In genomic region chr10:128745946-128746613, GRCm38 (mm10) we compare ENCODE assay signal across 10 mouse cellular contexts. TPM values are rescaled to one million over a fixed set of nuclear protein-coding genes. Genes with fewer than 3 reads are reported as not detected.
DNase-seq lines count a peak whose midpoint lies in the region; ATAC-seq and TF ChIP-seq lines count a peak whose summit lies in the region.
"Had no signal": no experiment of that assay in that cellular context is flagged by ENCODE, and none has a peak within 500 bp of the region (broad histone marks: within the 10 kb centered on the region; RNA-seq: fewer than 3 reads in every experiment).

No protein-coding gene starts in this region.

- no peak overlapping the region for H3K27ac ChIP-seq in kidney, adult 2 months (ENCODE audit: insufficient read depth, low read depth, low read length)
- H3K27ac ChIP-seq in brown adipose tissue, adult 24 weeks (replicated peaks; ENCODE audit: low read depth, low read length), result peak overlapping the region; percentile 43

- no peak for TF ChIP-seq CTCF in kidney, adult 2 months (conservative IDR thresholded peaks at IDR 0.05; ENCODE audit: insufficient read depth, insufficient read length, low read depth, low read length)

- peaks cover 11% of the 10 kb centered on the region; the same call in 1 of the 2 replicates for H3K4me1 ChIP-seq in kidney, adult 2 months (ENCODE audit: control insufficient read depth, insufficient read depth, low read length)
- H3K4me1 ChIP-seq in brown adipose tissue, adult 24 weeks (ENCODE audit: control insufficient read depth, insufficient read depth, insufficient read length, low read length), result peaks cover 17% of the 10 kb centered on the region; the same call in 1 of the 2 replicates

- no peaks in the 10 kb centered on the region for H3K36me3 ChIP-seq in kidney, adult 2 months (ENCODE audit: control insufficient read depth, insufficient read depth, low read length)

- no peaks in the 10 kb centered on the region for H3K27me3 ChIP-seq in kidney, adult 2 months (replicated peaks; ENCODE audit: control insufficient read depth, insufficient read depth, low read length)
- H3K27me3 ChIP-seq: Patski had no signal

- peak; percentile 11; the same call in 1 of the 2 replicates for ATAC-seq in megakaryocyte, adult 5-6 weeks (ENCODE audit: poor library complexity, severe bottlenecking)
- no peak for ATAC-seq in monocyte, adult 5-6 weeks (replicated peaks; ENCODE audit: insufficient number of reproducible peaks, low FRiP score, low TSS enrichment, poor library complexity, severe bottlenecking)
- ATAC-seq: Patski had no signal

- 88% methylated on average over 10 of the region's 10 CpGs for WGBS in kidney, adult 2 months

- intact Hi-C loops in gastrocnemius, postnatal 36 days (cut with DNase I), result no loop called here

- peak; percentile 17 for DNase-seq in kidney, adult 2 months
- DNase-seq in kidney, postnatal 36 days, result no peak
- DNase-seq in thymus, postnatal 14 days, result peak; percentile 90
- no peak for DNase-seq in gastrocnemius, postnatal 36 days
- no peak for DNase-seq in MN1 (ENCODE audit: low spot score)

- no peak overlapping the region for H3K4me3 ChIP-seq in kidney, adult 2 months (ENCODE audit: insufficient read depth, low read depth, low read length)
- H3K4me3 ChIP-seq in brown adipose tissue, adult 24 weeks (ENCODE audit: insufficient read depth, low read depth, low read length), result no peak overlapping the region

- TF ChIP-seq POLR2A in kidney, adult 2 months (IDR thresholded peaks at IDR 0.05; ENCODE audit: low read depth, low read length), result no peak

RNA-seq across cellular contexts. Expression of gene Dgka, which starts 1.4 kb away (rescaled TPM):
- 17.4 and 24.5 TPM in 2 replicates for polyA plus RNA-seq in kidney, adult 2 months (2012; rRNA removed)
- polyA plus RNA-seq in brown adipose tissue, adult 24 weeks (2012; ENCODE audit: insufficient read depth, insufficient read length, missing spikeins), result 4.6 and 6.0 TPM in 2 replicates
- total RNA-seq in megakaryocyte, adult 5-6 weeks (2015), result 35.0 and 37.6 TPM in 2 replicates
- total RNA-seq in megakaryocyte, adult 5-6 weeks (2017), result 31.5 and 32.6 TPM in 2 replicates
- total RNA-seq in gastrocnemius, postnatal 36 days (2021), result 1 to 10 TPM; 7.7 to 9.8 TPM
- total RNA-seq in monocyte, adult 5-6 weeks (2017), result 68.7 to 107 TPM (median 86.0 TPM) in 3 replicates

RNA-seq across cellular contexts. Expression of gene Pym1, which starts 1.6 kb away (rescaled TPM):
- 17.6 and 20.0 TPM in 2 replicates for polyA plus RNA-seq in kidney, adult 2 months (2012; rRNA removed)
- polyA plus RNA-seq in brown adipose tissue, adult 24 weeks (2012; ENCODE audit: insufficient read depth, insufficient read length, missing spikeins), result 12.5 and 19.5 TPM in 2 replicates
- total RNA-seq in megakaryocyte, adult 5-6 weeks (2015), result 22.0 and 25.0 TPM in 2 replicates
- 37.1 and 43.4 TPM in 2 replicates for total RNA-seq in megakaryocyte, adult 5-6 weeks (2017)
- 10 to 100 TPM in 1 of 2 experiments, 1 to 10 TPM in 1; 8.8 to 11.7 TPM for total RNA-seq in gastrocnemius, postnatal 36 days (2021)
- total RNA-seq in monocyte, adult 5-6 weeks (2017), result 30.7 to 38.7 TPM (median 34.9 TPM) in 3 replicates

RNA-seq across cellular contexts. Expression of gene Cdk2, which starts 41.2 kb away (rescaled TPM):
- polyA plus RNA-seq in kidney, adult 2 months (2012; rRNA removed), result 12.4 and 12.7 TPM in 2 replicates
- 8.6 and 11.1 TPM in 2 replicates for polyA plus RNA-seq in brown adipose tissue, adult 24 weeks (2012; ENCODE audit: insufficient read depth, insufficient read length, missing spikeins)
- total RNA-seq in megakaryocyte, adult 5-6 weeks (2015), result 85.3 and 89.5 TPM in 2 replicates
- 63.4 and 70.7 TPM in 2 replicates for total RNA-seq in megakaryocyte, adult 5-6 weeks (2017)
- 1 to 10 TPM; 4.6 to 5.5 TPM for total RNA-seq in gastrocnemius, postnatal 36 days (2021)
- 14.5 to 21.4 TPM (median 19.5 TPM) in 3 replicates for total RNA-seq in monocyte, adult 5-6 weeks (2017)

RNA-seq across cellular contexts. Expression of gene Pmel, which starts 42.1 kb away (rescaled TPM):
- 0.61 and 1.0 TPM in 2 replicates for polyA plus RNA-seq in kidney, adult 2 months (2012; rRNA removed)
- polyA plus RNA-seq in brown adipose tissue, adult 24 weeks (2012; ENCODE audit: insufficient read depth, insufficient read length, missing spikeins), result not detected in 2 replicates
- 0.16 and 0.57 TPM in 2 replicates for total RNA-seq in megakaryocyte, adult 5-6 weeks (2015)
- total RNA-seq in megakaryocyte, adult 5-6 weeks (2017), result 0.07 and 0.73 TPM in 2 replicates
- total RNA-seq in gastrocnemius, postnatal 36 days (2021), result under 1 TPM in 1 of 2 experiments, not detected in 1; 0.22 TPM
- total RNA-seq in monocyte, adult 5-6 weeks (2017), result not detected in 3 replicates

RNA-seq across cellular contexts. Expression of gene Mmp19, which starts 44.6 kb away (rescaled TPM):
- 1.7 and 2.5 TPM in 2 replicates for polyA plus RNA-seq in kidney, adult 2 months (2012; rRNA removed)
- polyA plus RNA-seq in brown adipose tissue, adult 24 weeks (2012; ENCODE audit: insufficient read depth, insufficient read length, missing spikeins), result 34.9 and 38.0 TPM in 2 replicates
- 4.4 and 4.5 TPM in 2 replicates for total RNA-seq in megakaryocyte, adult 5-6 weeks (2015)
- 10.9 and 12.7 TPM in 2 replicates for total RNA-seq in megakaryocyte, adult 5-6 weeks (2017)
- 1 to 10 TPM in 1 of 2 experiments, under 1 TPM in 1; 0.92 to 2.6 TPM for total RNA-seq in gastrocnemius, postnatal 36 days (2021)
- total RNA-seq in monocyte, adult 5-6 weeks (2017), result 0.53 to 10.5 TPM (median 2.5 TPM) in 3 replicates
- total RNA-seq: hematopoietic stem cell, adult 5-6 weeks had no signal

Comparison
In these comparisons a context has a peak if more than half of its experiments do, and no peak if none do; other contexts are left out.
1. DNase-seq: peak in kidney, adult 2 months (single experiment) and thymus, postnatal 14 days (single experiment); none in kidney, postnatal 36 days (0 of 2), gastrocnemius, postnatal 36 days (0 of 2) and MN1 (single experiment).